Mouse (Mus musculus) spleen, adult 12 weeks (tissue): ENCODE measurements around the gene Exosc9.
A peak's percentile ranks its signal among the peaks of the same experiment; 100 is the strongest.

Source experiments
- DNase-seq: peaks from one replicate; pipeline ENCODE4 v3.0.0; 2022; ENCODE audit warnings: low spot score

The Exosc9 gene

DNA sequence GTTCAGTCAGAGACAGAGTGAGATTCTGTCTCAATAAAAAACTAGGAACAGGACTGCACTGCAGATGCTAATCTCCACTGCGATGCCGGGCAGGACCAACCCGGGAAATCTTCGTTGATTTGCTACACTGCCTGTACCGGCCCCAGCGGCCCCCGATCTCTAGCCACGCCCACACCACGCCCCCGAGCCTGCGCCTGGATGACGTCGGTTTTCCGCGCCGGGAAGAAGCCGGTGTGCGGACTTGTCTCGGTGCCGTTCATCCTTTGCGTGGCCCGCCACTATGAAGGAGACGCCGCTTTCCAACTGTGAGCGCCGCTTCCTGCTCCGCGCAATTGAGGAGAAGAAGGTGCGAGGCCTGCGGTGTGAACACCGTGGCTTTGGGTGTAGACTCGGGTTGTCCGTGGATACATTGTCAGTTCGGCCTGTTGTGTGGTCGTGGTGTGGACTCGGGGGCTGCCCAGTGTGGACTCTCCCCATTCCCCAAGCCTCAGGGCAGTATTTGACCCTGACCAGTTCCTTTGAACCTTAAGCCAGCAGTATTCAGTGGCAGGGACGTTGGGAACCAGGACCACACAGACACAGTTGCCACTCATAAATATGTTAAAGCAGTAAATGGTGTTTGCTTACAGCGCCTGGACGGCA is at the start of gene Exosc9:
Gene Exosc9 (plus strand): TSS at position 201 of the 642 bp plus-strand sequence.
- peak; percentile 81 for DNase-seq

DNA sequence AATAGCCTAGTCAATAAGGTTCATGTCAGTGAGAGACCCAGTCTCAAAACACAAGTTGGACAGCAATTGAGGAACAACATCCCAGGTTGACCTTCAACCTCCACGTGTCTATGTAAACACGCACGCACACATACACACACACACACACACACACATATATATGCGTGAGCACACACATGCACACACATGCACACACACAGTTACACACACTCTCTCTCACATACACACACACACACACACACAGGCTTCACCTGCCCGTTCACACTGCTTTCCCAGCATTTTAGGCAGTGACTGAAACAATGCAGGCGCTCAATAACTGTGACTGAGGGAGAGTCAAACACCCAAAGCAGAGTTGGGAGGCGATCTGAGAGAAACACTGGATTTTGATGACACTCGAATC is 47.1 kb upstream of the Exosc9 start:
- no peak for DNase-seq

DNA sequence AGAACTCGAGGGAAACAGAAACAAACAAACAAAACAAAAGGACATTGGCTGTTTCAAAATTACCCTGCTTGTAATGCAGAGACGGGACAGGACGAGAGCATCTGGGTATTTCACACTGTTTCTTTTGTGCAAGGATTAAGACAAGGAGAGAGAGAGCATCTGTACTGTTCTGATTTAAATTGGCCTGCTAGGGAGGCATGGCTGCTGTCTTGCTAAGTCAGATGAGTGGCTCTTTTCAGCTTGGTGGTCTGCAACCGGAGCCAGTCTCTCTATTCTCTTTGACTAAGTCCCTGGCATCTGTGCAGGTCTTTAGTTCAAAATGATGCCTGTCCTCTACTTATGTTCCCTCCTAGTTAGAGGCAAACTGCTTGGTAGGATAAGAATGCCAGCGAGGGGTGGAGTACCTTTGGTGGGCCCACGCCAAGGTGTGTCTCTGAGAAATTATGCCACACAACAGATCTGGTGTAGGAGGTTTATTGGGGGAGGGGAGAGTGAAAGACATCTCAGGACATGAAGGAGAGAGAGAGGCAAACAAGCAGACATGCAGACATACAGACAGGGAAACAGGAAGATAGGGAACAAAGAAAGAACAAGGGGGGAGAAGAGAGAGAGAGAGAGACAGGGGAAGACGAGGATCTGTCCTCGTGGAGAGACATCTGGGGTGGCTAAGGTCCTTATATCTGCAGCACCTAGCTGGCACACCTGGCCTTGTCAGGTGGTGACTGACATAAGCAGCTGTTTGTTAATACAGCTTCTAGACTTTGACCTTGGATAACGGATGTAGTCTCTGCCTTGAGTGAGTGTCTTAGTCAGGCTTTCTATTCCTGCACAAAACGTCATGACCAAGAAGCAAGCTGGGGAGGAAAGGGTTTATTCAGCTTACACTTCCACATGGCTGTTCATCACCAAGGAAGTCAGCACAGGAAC is 46.3 kb upstream of the Exosc9 start:
- no peak for DNase-seq

GRCm38 (mm10) chr3:36511491-36511890 is 40.9 kb upstream of the Exosc9 start:
- DNase-seq = no peak

DNA sequence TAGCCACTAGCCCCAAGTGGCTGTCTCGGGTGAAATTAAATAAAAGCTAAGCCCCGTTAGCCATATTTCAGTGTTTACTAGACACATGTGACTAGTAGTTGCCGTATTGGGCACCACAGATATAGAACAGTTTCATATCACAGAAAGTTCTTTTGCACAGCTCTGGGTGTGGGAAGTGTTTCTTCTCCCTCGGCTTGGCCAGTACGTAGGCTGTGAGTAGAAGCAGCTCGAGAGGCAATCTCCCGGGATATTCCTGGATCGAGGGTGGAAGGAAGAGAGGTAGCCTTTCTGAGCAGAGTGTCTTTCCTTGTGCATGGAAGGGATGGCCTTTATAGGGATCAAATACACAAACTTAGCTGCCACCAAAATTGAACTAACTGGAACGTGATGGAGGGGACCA is 36.2 kb upstream of the Exosc9 start:
- DNase-seq = no peak

DNA sequence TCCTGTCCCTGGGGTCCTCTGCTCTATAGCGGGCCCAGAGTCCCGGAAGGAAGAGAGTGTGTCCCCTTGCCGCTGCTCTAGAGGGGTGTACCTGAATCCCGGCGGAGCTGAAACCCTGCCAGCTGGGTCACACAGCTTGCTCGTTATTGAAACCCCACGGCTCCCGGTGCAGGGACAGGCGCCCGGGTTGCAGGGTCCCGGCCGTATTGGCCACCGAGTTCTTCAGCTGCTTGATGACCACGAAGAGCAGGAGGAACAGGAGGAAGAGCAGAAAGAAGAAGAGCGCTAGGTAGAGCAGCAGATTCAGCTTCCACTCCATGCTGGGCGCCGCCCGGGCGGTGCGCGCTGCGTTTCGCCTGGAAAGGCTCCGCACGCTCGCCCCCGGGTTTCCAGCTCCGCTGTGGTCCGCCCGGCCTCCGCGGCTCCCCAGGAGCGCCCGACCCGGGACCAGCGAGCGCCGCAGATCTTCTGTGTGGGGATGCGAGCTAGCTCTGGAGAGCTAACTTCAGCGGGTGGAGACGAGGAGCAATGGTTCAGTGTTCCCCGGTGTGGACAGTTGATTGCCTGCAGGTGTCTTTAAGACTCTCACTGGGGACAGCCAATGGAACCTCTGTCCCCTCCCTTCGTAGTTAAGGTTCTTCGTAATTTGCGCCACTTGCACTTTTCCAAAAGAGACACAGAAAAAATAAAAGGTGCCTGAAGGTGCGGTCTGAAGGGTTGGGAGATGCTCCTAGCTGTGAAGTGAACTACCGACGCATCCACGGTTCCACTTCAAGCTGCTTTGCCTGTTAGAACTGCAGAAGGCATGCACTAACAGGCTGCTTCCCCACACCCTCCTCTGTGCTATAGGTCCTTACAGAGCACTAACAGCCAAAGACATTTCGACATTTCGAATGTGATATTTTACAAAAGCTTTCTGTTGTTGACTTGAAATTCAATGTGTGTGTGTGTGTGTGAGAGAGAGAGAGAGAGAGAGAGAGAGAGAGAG is 31.0 kb upstream of the Exosc9 start, which contains the start of gene Gm11549:
Gene Gm11549 (minus strand): TSS at position 741 of the 988 bp plus-strand sequence.
- no peak for DNase-seq

GRCm38 (mm10) chr3:36522137-36522536 is 30.3 kb upstream of the Exosc9 start:
- no peak for DNase-seq

GRCm38 (mm10) chr3:36524466-36524865 is 27.9 kb upstream of the Exosc9 start:
- DNase-seq = no peak

DNA sequence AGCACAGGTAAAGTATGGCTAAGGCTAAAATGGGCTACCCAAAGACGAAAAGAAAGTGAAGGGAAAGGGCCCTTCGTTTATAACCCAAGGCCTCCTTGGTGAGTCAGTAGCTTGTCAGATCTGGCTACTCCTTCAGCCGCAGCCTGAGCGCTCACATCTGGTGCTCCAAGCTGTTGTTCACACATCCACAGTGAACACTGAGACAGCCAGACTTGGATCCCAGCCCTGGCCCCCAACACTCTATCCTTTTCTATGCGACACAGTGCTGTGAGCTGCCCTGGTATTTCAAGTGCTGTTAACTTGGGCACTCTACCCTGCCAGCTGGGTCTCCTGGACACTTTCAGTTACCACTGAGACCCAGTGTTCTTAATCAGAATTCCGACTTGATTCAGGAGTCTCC is 22.1 kb upstream of the Exosc9 start:
- DNase-seq = no peak

DNA sequence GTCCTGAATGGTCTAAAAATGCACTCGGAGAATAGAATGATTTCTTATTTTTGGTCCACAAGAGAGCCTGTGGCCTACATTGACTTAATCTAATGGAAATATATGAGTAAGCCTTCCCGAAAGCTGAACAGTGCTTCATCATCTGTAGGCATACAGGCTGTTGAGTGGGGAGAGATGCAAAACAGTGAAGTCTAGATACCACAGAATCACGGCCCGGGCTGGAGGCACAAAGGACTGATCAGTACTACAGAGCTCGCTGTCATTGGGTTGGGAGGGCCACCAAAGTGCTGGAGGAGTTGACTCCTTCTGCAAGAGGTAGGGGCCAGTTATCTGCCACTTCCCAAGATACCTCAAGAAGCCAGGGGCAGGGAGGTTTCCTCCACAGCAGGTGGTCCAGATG is 21.6 kb upstream of the Exosc9 start:
- DNase-seq = no peak

GRCm38 (mm10) chr3:36531242-36531641 is 21.2 kb upstream of the Exosc9 start:
- DNase-seq = no peak

GRCm38 (mm10) chr3:36531979-36532542 is 20.3 kb upstream of the Exosc9 start:
- no peak for DNase-seq

DNA sequence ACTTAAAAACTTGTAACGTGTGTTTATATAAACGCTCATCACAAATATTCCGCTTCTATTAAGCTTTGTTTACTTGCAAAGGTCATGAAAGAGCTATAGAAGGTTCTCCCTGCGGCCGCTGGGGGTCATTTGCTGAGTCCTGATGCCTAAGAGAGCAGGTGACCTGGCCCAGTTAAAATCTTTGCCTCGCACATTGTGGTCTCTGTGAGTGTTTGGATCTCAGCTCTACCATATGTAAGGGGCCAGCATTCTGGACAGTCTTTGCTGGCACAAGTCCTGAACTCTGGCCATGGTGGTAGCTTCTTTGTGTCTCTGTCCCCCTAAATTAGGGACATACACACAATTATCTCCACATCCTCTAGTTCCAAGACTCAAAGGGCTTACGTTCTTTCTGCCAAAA is 19.7 kb upstream of the Exosc9 start:
- no peak for DNase-seq

DNA sequence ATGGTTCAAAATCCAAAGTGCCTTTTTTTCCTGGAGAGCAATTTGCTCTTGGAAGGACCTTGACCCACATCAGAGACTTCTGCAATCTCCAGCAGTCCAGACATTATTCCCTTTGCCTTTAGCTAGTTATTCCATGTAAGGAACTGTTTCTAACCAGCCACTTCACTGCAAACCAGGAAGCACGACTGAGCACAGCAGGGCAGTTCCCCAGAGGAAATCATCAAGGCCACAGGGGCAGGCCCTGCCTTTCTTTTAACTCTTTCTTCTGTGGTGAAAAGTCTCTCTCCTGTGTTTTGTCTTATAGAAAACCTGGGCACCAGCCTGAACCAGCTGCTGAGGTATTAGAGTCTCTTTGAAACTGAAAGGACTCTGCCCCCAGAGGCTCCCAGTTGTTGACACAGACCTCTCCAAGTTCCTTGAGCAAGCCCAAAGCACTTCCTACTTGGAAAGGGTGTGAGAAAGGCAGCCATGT is 19.2 kb upstream of the Exosc9 start:
- DNase-seq = no peak

GRCm38 (mm10) chr3:36536041-36536440 is 16.4 kb upstream of the Exosc9 start:
- DNase-seq = no peak

DNA sequence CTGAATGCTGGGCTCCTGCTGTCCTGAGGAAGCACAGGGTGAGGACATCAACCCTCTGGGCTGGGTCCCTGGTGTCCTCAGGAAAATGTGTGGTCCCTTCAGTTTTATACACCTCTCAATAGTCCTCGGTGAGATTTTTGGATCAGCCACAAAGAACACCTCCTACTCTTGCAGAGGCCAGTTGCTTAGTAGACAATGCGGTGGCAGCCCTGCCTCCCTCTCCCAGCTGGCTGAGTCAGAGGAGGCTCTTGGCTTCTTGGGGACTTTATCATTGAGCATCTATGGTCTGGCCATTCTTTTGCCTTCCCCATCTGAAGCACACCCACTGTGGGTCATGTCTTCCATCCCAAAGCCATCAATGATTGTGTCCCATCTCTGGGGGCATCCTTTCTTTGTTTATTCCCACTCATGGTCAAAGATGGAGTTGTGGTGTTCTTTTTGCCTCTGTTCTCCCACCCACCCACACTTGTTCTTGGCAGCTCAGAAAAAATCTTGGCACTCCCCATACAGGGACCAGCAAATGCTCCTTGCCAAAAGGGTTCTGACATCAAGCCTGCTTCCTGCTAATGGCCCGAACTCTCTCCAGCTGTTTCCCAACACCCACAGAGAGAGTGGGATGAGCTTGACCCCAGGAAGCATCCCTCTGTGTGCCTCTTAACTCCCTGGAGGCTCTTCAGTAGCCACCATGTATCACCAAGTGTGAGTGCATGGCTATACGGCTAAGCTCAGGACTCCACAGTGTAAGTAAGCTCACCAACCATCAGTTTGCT is 14.5 kb upstream of the Exosc9 start:
- DNase-seq = no peak

DNA sequence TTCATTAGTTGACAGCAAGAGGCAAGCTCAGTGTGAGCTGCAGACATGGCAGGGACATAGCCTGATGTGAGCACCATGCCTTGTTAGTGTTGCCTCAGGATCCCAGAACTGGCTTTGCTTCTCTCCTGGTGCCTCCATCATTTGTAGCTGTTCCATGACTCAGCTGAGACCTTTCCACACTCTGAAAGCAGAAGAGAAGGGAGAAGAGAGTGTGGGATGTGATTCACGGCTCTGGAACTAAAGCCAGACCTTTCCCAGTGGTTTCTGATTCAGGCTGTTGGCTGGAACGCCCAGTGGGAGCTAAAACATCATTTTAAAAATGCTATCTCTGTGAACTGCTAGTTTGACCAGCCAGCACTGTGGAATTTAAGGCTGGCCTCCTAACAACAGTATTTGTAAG is 11.7 kb upstream of the Exosc9 start:
- no peak for DNase-seq

DNA sequence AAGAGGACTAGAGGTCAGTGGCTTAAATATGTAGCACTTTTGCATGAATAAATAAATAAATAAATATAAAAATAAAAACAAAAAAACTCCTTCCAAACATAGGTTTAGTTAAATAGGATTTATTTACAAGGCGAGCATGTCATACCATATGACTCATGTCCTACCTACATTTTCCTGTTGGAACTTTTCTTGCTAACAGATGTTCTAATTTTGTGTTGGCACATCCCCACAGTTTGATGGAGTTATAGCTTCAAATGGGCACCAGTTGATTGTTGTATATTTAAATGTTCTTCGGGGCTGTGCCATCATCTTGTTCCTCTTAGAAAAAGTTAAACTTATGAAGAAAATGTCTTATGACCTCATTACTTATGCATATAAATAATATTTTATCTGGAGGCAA is 11.0 kb upstream of the Exosc9 start:
- DNase-seq = no peak

GRCm38 (mm10) chr3:36544961-36545360 is 7.4 kb upstream of the Exosc9 start:
- DNase-seq = no peak

DNA sequence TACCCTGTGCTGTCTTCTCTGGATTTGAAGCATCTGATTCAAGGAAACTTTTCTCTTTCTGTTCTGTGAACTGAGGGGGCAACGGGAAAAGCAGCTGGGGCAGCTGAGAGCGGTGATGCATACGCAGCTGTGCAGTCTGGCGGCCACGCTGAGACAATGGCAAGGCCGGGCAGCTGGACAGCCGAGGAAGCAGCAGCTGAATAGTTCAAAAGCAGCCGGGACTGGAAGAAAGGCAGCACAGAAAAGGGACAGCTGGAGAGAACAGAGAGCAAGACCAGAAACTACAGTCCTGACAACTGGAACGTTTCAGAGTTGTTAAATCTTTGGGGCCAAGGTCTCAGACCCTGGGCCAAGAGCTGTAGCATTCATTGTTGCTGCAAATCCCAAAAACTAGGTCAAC is 1.1 kb upstream of the Exosc9 start:
- no peak for DNase-seq

DNA sequence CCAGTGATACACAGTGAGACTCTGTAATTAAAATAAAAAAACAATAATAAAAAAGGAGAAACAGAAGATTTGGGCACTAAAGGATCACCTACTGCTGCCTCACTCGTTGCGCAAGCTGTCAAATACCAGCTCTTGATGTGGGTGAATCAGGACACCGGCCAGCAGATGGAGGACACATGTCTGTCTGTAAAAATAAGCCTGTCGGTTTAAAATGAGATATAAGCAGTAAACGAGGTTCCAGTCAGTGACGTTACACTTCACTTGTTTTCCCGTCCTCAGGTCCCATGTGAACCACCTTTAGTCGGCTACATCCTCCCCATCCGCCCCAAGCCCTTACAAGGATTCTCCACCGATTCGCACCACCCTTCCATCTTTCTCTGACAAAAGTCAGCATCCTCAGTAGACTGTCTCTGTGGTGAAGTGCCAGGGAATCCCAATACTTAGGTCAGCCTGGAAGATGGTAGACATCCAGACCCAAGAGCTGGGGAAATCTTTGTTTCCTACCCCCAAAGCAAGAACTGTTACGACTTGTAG is 488 bp upstream of the Exosc9 start:
- peak; percentile 4 for DNase-seq
